In the genomic region with DNA sequence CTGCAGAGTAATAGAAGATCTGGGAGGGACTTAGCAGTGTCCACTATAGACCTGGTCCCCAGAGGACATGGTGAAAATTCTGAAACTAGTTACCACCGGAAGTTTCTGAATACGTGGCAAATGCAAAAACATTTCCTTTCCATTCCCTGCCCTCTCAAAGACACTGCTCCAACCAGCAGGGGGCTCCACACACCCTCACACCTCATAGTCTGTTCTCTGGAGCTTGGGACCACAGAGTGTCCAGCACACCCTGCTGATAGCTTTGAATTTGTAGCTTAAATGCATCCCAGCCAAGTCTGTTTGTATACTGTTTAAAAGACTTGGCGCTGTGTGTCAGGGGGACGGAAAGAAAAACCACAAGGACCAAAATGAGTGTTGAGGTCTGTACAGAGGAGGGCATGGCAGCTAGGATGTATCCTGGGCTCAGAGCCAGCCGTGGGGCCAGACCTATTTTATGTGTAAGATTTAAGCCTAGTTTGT, we compare ENCODE assay signal across 8 mouse cellular contexts.
DNase-seq lines count a peak whose midpoint lies in the region; ATAC-seq lines count a peak whose summit lies in the region.

No protein-coding gene starts in this region.

- intact Hi-C loops in left cerebral cortex, postnatal 14 days (cut with DNase I), result loop anchor here (5.0 kb wide), 1 partner anchor 123 kb away; no protein-coding TSS in a partner anchor

- no peaks in the 10 kb centered on the region for H3K27me3 ChIP-seq in embryonic facial prominence, embryonic 15.5 days
- H3K27me3 ChIP-seq in limb, embryonic 11.5 days (ENCODE audit: control insufficient read depth, insufficient read depth, low read length), result no peaks in the 10 kb centered on the region
- H3K27me3 ChIP-seq in neural tube, embryonic 11.5 days (ENCODE audit: control insufficient read depth, insufficient read depth, low read length), result no peaks in the 10 kb centered on the region

- H3K9me3 ChIP-seq in embryonic facial prominence, embryonic 15.5 days (replicated peaks), result no peaks in the 10 kb centered on the region
- H3K9me3 ChIP-seq in limb, embryonic 11.5 days (ENCODE audit: control insufficient read depth, low read length), result no peaks in the 10 kb centered on the region
- H3K9me3 ChIP-seq in neural tube, embryonic 11.5 days (ENCODE audit: control insufficient read depth, low read length), result no peaks in the 10 kb centered on the region

- no peaks in the 10 kb centered on the region for H3K36me3 ChIP-seq in embryonic facial prominence, embryonic 15.5 days
- H3K36me3 ChIP-seq in limb, embryonic 11.5 days (ENCODE audit: control insufficient read depth, insufficient read depth, low read length), result no peaks in the 10 kb centered on the region
- no peaks in the 10 kb centered on the region for H3K36me3 ChIP-seq in neural tube, embryonic 11.5 days (ENCODE audit: control insufficient read depth, insufficient read depth, low read length)

- peak; percentile 25 to 34 for DNase-seq in left cerebral cortex, postnatal 14 days (ENCODE audit: low spot score in 2 of 2)
- no peak for DNase-seq in left cerebral cortex, adult 8-10 months (ENCODE audit: low spot score in 2 of 2)
- peak; percentile 54 for DNase-seq in ZHBTc4 (ENCODE audit: low read depth, low spot score)
- peak; percentile 69 for DNase-seq in limb, embryonic 11.5 days (ENCODE audit: low spot score)
- DNase-seq in neural tube, embryonic 11.5 days (ENCODE audit: low spot score), result peak; percentile 34
- peak; percentile 24 to 45 for DNase-seq in thymus, adult 18-20 months

- ATAC-seq in embryonic facial prominence, embryonic 15.5 days (ENCODE audit: insufficient number of reproducible peaks, low FRiP score, low TSS enrichment, low read depth), result peak; percentile 82
- ATAC-seq in hematopoietic stem cell, adult 5-6 weeks (replicated peaks in 1 of 2; ENCODE audit: insufficient read depth in 1 of 2, low FRiP score in 2 of 2, low TSS enrichment in 1 of 2, low read depth in 1 of 2, poor library complexity in 2 of 2, severe bottlenecking in 2 of 2), result peak; percentile 91 to 95
- ATAC-seq in limb, embryonic 11.5 days (ENCODE audit: insufficient number of reproducible peaks, low FRiP score, low TSS enrichment, low read depth), result no peak
- ATAC-seq in neural tube, embryonic 11.5 days (ENCODE audit: insufficient read depth, low FRiP score, low TSS enrichment), result no peak

- H3K4me1 ChIP-seq in embryonic facial prominence, embryonic 15.5 days, result peaks cover 14% of the 10 kb centered on the region
- peaks cover 3% of the 10 kb centered on the region for H3K4me1 ChIP-seq in limb, embryonic 11.5 days (ENCODE audit: control insufficient read depth, insufficient read depth, low read length)
- H3K4me1 ChIP-seq in neural tube, embryonic 11.5 days (ENCODE audit: control insufficient read depth, insufficient read depth, low read length), result no peaks in the 10 kb centered on the region

- WGBS in embryonic facial prominence, embryonic 15.5 days, result 37% methylated on average over 5 of the region's 5 CpGs
- WGBS in limb, embryonic 11.5 days, result 64% methylated on average over 5 of the region's 5 CpGs
- 70% methylated on average over 5 of the region's 5 CpGs for WGBS in neural tube, embryonic 11.5 days

- no peak overlapping the region for H3K4me3 ChIP-seq in embryonic facial prominence, embryonic 15.5 days (replicated peaks)
- no peak overlapping the region for H3K4me3 ChIP-seq in limb, embryonic 11.5 days (ENCODE audit: low read depth, low read length)
- H3K4me3 ChIP-seq in neural tube, embryonic 11.5 days (ENCODE audit: low read depth, low read length), result no peak overlapping the region

- H3K4me2 ChIP-seq in embryonic facial prominence, embryonic 15.5 days (replicated peaks), result no peak overlapping the region
- no peak overlapping the region for H3K4me2 ChIP-seq in limb, embryonic 11.5 days (ENCODE audit: low read depth, severe bottlenecking)
- H3K4me2 ChIP-seq in neural tube, embryonic 11.5 days (ENCODE audit: low read depth), result no peak overlapping the region

- H3K27ac ChIP-seq in embryonic facial prominence, embryonic 15.5 days (replicated peaks), result peak overlapping the region; percentile 69; the same call in 1 of the 2 replicates
- no peak overlapping the region for H3K27ac ChIP-seq in limb, embryonic 11.5 days (replicated peaks; ENCODE audit: low read depth, low read length)
- no peak overlapping the region for H3K27ac ChIP-seq in neural tube, embryonic 11.5 days (ENCODE audit: low read depth, low read length)

- no peak overlapping the region for H3K9ac ChIP-seq in embryonic facial prominence, embryonic 15.5 days
- H3K9ac ChIP-seq in limb, embryonic 11.5 days (ENCODE audit: low read length), result no peak overlapping the region
- no peak overlapping the region for H3K9ac ChIP-seq in neural tube, embryonic 11.5 days (ENCODE audit: low read length)

Comparison
In these comparisons a context has a peak if more than half of its experiments do, and no peak if none do; other contexts are left out.
1. DNase-seq: peak in left cerebral cortex, postnatal 14 days (2 of 2), ZHBTc4 (single experiment), limb, embryonic 11.5 days (single experiment), neural tube, embryonic 11.5 days (single experiment) and thymus, adult 18-20 months (2 of 2); none in left cerebral cortex, adult 8-10 months (0 of 2).
2. ATAC-seq: peak in embryonic facial prominence, embryonic 15.5 days (single experiment) and hematopoietic stem cell, adult 5-6 weeks (2 of 2); none in limb, embryonic 11.5 days (single experiment) and neural tube, embryonic 11.5 days (single experiment).